Mouse (Mus musculus) limb, embryonic 14.5 days (tissue): ENCODE measurements around the gene Atxn1. TPM values are rescaled to one million over a fixed set of nuclear protein-coding genes. Genes with fewer than 3 reads are reported as not detected.

Experiments used
- ATAC-seq: fragments of 200-750 bp; cut with Nextera tagmentation; 2 replicates; pipeline ENCODE4 v1.8.0; 2017; ENCODE audit warnings: low read depth, moderate number of reproducible peaks, moderate TSS enrichment; ENCODE audit not compliant: low FRiP score
- DNase-seq: peaks from one replicate; pipeline ENCODE4 v3.0.0-alpha.2; 2015; ENCODE audit warnings: low spot score
- H3K27ac ChIP-seq: fragments of 300-500 bp; sonication (generic); replicated peaks from 2 replicates; pipeline ENCODE4 v1.5.1; 2014; ENCODE audit warnings: low read depth, mild to moderate bottlenecking, low read length, moderate library complexity, mixed read lengths
- H3K27me3 ChIP-seq: fragments of 300-500 bp; sonication (generic); 2 replicates; pipeline ENCODE4 v1.6.1; 2014; ENCODE audit warnings: low read length, mixed read lengths; ENCODE audit not compliant: control insufficient read depth, insufficient read depth
- H3K36me3 ChIP-seq: fragments of 300-500 bp; sonication (generic); 2 replicates; pipeline ENCODE4 v1.6.1; 2014; ENCODE audit warnings: mild to moderate bottlenecking, low read length, moderate library complexity, mixed read lengths; ENCODE audit not compliant: control insufficient read depth, insufficient read depth
- H3K4me1 ChIP-seq: fragments of 300-500 bp; sonication (generic); 2 replicates; pipeline ENCODE4 v1.6.1; 2014; ENCODE audit warnings: antibody characterized with exemption, low read length, mixed read lengths; ENCODE audit not compliant: control insufficient read depth, insufficient read depth
- H3K4me2 ChIP-seq: fragments of 300-500 bp; sonication (generic); replicated peaks from 2 replicates; pipeline ENCODE4 v1.6.1; 2014; ENCODE audit warnings: low read depth, mild to moderate bottlenecking, low read length, moderate library complexity; ENCODE audit not compliant: severe bottlenecking
- H3K4me3 ChIP-seq: fragments of 300-500 bp; sonication (generic); replicated peaks from 2 replicates; pipeline ENCODE4 v1.5.1; 2014; ENCODE audit warnings: low read length
- H3K9ac ChIP-seq: fragments of 300-500 bp; sonication (generic); 2 replicates; pipeline ENCODE4 v1.6.1; 2014; ENCODE audit warnings: mild to moderate bottlenecking, low read depth, low read length, moderate library complexity; ENCODE audit not compliant: severe bottlenecking
- H3K9me3 ChIP-seq: fragments of 300-500 bp; sonication (generic); 2 replicates; pipeline ENCODE4 v1.6.1; 2016; ENCODE audit warnings: low read length; ENCODE audit not compliant: control insufficient read depth
- POLR2A ChIP-seq: fragments of 200-500 bp; IDR thresholded peaks from 2 replicates; pipeline ENCODE4 v1.8.0; 2012; ENCODE audit warnings: inconsistent platforms, mild to moderate bottlenecking, moderate library complexity, borderline replicate concordance; ENCODE audit not compliant: insufficient read depth, insufficient read length; ENCODE audit errors: extremely low read depth
- WGBS: fragments of 180-500 bp; shearing (Covaris S2); extraction: QIAGEN DNeasy Blood & Tissue Kit; methylation state at CpG from one replicate; pipeline ENCODE4 v1.1.7; 2014; 5-methylcytosine and 5-hydroxymethylcytosine counted together
- polyA plus RNA-seq, 2 experiments: library from polyadenylated mRNA; depleted of rRNA in 1 of 2; stranded (reverse) in 1 of 2; unstranded in 1 of 2; fragments of >200 nt; fragmentation: Nextera tagmentation in 1 of 2; extraction: Ambion mirVana in 1 of 2; gene quantifications; 2 replicates each; pipeline versions ENCODE4 v1.2.1 to v1.2.3; 2012 to 2014

The Atxn1 gene
- polyA plus RNA-seq, 2 experiments, result 3.3 to 5.3 TPM

DNA sequence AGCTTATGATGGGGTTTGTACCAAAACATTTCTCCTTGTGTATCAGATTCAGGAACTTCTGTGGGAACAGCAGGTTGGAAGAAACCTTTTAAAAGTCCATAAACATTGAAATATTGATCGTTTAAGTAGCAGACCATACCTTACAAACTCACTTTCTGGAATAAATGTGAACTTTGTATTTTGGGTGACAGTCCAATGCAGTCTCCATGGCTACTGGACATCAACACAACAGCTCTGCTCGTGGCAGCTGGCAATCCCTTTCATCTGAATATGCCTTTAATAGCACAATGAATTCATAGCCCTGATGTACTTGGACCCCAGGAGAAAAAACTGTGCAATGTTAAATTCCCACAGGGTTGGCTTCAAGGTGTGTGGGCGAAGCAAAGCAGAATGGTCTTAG lies 302.6 kb downstream of the Atxn1 start:
- H3K27me3 ChIP-seq, result no peaks in the 10 kb centered on the region
- WGBS, result 72% methylated on average over 3 of the region's 3 CpGs
- no peak overlapping the region for H3K4me2 ChIP-seq
- H3K36me3 ChIP-seq, result no peaks in the 10 kb centered on the region
- no peak for DNase-seq
- no peak overlapping the region for H3K9ac ChIP-seq
- H3K9me3 ChIP-seq, result no peaks in the 10 kb centered on the region
- H3K4me3 ChIP-seq, result no peak overlapping the region
- no peak for ATAC-seq
- peaks cover 6% of the 10 kb centered on the region; the same call in 1 of the 2 replicates for H3K4me1 ChIP-seq
- no peak overlapping the region; the same call in 1 of the 2 replicates for H3K27ac ChIP-seq
- TF ChIP-seq POLR2A, result no peak

GRCm38 (mm10) chr13:45661283-45662185 lies 303.3 kb downstream of the Atxn1 start:
- Histone ChIP-seq H3K9me3 (no peaks in the 10 kb centered on the region), H3K27ac (no peak overlapping the region; the same call in 1 of the 2 replicates), H3K4me3 (no peak overlapping the region), H3K4me1 (peaks cover 6% of the 10 kb centered on the region; the same call in 1 of the 2 replicates), H3K9ac (no peak overlapping the region), H3K4me2 (no peak overlapping the region), H3K36me3 (no peaks in the 10 kb centered on the region), H3K27me3 (no peaks in the 10 kb centered on the region)
- DNase-seq (peak; percentile 45), ATAC-seq (no peak)
- no peak for TF ChIP-seq POLR2A
- WGBS, result 69% methylated on average over 12 of the region's 12 CpGs

GRCm38 (mm10) chr13:45659813-45660212 lies 305.0 kb downstream of the Atxn1 start:
- 67% methylated on average over 4 of the region's 4 CpGs for WGBS
- no peak for TF ChIP-seq POLR2A
- Histone ChIP-seq H3K4me2 (no peak overlapping the region), H3K36me3 (no peaks in the 10 kb centered on the region), H3K27ac (no peak overlapping the region), H3K9ac (no peak overlapping the region), H3K4me3 (no peak overlapping the region), H3K9me3 (no peaks in the 10 kb centered on the region), H3K4me1 (peaks cover 6% of the 10 kb centered on the region; the same call in 1 of the 2 replicates), H3K27me3 (no peaks in the 10 kb centered on the region)
- ATAC-seq, result no peak
- DNase-seq, result no peak

GRCm38 (mm10) chr13:45658343-45658742 lies 306.5 kb downstream of the Atxn1 start:
- H3K36me3 ChIP-seq, result no peaks in the 10 kb centered on the region
- no peak overlapping the region for H3K4me2 ChIP-seq
- H3K4me3 ChIP-seq, result no peak overlapping the region
- no peak overlapping the region for H3K9ac ChIP-seq
- peaks cover 6% of the 10 kb centered on the region; the same call in 1 of the 2 replicates for H3K4me1 ChIP-seq
- no peak for DNase-seq
- no peaks in the 10 kb centered on the region for H3K9me3 ChIP-seq
- no peak overlapping the region for H3K27ac ChIP-seq
- 91% methylated on average over 5 of the region's 5 CpGs for WGBS
- TF ChIP-seq POLR2A, result no peak
- no peak for ATAC-seq
- H3K27me3 ChIP-seq, result no peaks in the 10 kb centered on the region

GRCm38 (mm10) chr13:45657176-45657575 lies 307.6 kb downstream of the Atxn1 start:
- peaks cover 2% of the 10 kb centered on the region; the same call in 1 of the 2 replicates for H3K4me1 ChIP-seq
- H3K9ac ChIP-seq, result no peak overlapping the region
- no peaks in the 10 kb centered on the region for H3K36me3 ChIP-seq
- WGBS, result 87% methylated on average over 1 of the region's 1 CpGs
- no peak overlapping the region for H3K4me2 ChIP-seq
- ATAC-seq (no peak), DNase-seq (no peak)
- no peak overlapping the region for H3K4me3 ChIP-seq
- no peak for TF ChIP-seq POLR2A
- H3K27ac ChIP-seq, result no peak overlapping the region
- no peaks in the 10 kb centered on the region for H3K27me3 ChIP-seq
- no peaks in the 10 kb centered on the region for H3K9me3 ChIP-seq
